Mouse (Mus musculus) spleen, adult 12 weeks (tissue): ENCODE results near the gene Lmx1a.

Experiments
- DNase-seq: peaks from one replicate; pipeline ENCODE4 v3.0.0; 2022; ENCODE audit warnings: low spot score

Lmx1a gene

DNA sequence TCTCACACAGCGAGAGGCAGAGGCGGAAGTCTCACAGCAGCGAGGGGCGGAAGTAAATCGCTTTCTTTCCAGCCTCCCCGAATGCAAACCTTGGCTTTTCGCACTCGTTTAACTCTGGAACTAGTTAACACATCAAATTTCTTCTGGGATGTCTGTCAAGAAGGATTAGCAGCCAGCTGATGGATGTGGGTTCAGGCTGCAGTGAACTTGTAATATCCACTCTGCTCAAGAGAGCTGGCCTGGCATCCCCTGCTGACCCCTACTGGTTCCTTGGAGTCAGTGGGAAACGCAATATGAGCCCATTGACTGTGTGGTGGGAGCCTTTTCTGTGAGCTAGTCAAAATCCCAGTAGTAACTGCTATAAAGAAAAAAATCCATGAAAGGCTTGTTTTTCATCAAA, 199.8 kb downstream of the Lmx1a start:
- no peak for DNase-seq

DNA sequence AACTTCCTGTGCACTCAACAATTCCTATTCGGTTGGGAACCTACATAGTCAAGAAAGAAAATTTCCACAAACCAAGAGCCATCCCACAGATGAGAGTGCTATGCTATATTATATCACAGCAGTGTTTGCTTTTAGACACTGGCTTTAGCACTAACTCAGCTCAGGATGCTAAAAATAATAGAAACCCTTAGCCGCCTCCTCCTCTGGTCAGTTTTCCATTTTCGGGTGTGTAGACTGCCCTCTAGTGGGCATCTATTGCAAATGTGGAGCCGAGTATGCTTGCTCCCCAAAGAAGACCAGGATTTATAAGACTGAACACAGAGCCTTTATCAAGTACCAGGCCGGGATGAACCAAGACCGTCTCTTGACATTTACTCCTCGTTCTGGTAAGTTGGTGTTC, 207.2 kb downstream of the Lmx1a start:
- no peak for DNase-seq
